Mouse (Mus musculus): ENCODE data around the gene Eefsec.

GRCm38 (mm10) chr6:88227537-88227936, 218.8 kb downstream of the Eefsec start:
- TF ChIP-seq CTCF (IDR thresholded peaks at IDR 0.05; ENCODE audit: borderline replicate concordance, extremely low read depth, insufficient read depth, insufficient read length) (no peak), POLR2A (IDR thresholded peaks at IDR 0.05; ENCODE audit: borderline replicate concordance, extremely low read depth, insufficient read depth, insufficient read length, poor library complexity, severe bottlenecking) (no peak)
